Mouse (Mus musculus): ENCODE results near the gene Tmem88b. TPM values are rescaled to one million over a fixed set of nuclear protein-coding genes. Genes with fewer than 3 reads are reported as not detected.
"Not testable (repeated sequence)": the region's sequence is repeated elsewhere in the genome, so short reads cannot be mapped to it uniquely, and the experiment has no call there.

Gene Tmem88b
- total RNA-seq, 1 experiment from 2014 or later: 0.82 TPM

GRCm38 (mm10) chr4:155760613-155761355 lies 24.9 kb downstream of the Tmem88b start, which contains the start of gene Atad3a:
Gene Atad3a (minus strand): TSS chr4:155761093.
- DNase-seq: peak; percentile 98

GRCm38 (mm10) chr4:155759862-155760612 lies 25.6 kb downstream of the Tmem88b start:
- peak; percentile 65 for DNase-seq

GRCm38 (mm10) chr4:155757011-155757410 lies 28.7 kb downstream of the Tmem88b start:
- no peak for DNase-seq

GRCm38 (mm10) chr4:155746575-155747490 lies 38.8 kb downstream of the Tmem88b start:
- DNase-seq: no peak

GRCm38 (mm10) chr4:155746036-155746548 lies 39.6 kb downstream of the Tmem88b start:
- no peak for DNase-seq

GRCm38 (mm10) chr4:155745136-155745535 lies 40.5 kb downstream of the Tmem88b start:
- DNase-seq: no peak

- no peak for DNase-seq
Measured at GRCm38 (mm10) chr4:155744474-155744873, 41.2 kb downstream of the Tmem88b start.

GRCm38 (mm10) chr4:155742684-155743083 lies 43.0 kb downstream of the Tmem88b start:
- DNase-seq: no peak

GRCm38 (mm10) chr4:155740681-155741080 lies 45.0 kb downstream of the Tmem88b start:
- DNase-seq: not testable (repeated sequence)

- peak; percentile 35 for DNase-seq
Measured at GRCm38 (mm10) chr4:155739741-155740636, 45.7 kb downstream of the Tmem88b start.

- no peak for DNase-seq
Measured at GRCm38 (mm10) chr4:155739152-155739551, 46.5 kb downstream of the Tmem88b start.

- DNase-seq: no peak
Measured at GRCm38 (mm10) chr4:155738262-155738661, 47.4 kb downstream of the Tmem88b start.

- DNase-seq: no peak
Measured at GRCm38 (mm10) chr4:155736421-155736820, 49.3 kb downstream of the Tmem88b start.

- DNase-seq: no peak
Measured at GRCm38 (mm10) chr4:155735788-155736187, 49.9 kb downstream of the Tmem88b start.

GRCm38 (mm10) chr4:155734951-155735702 lies 50.5 kb downstream of the Tmem88b start:
- DNase-seq: peak; percentile 71

GRCm38 (mm10) chr4:155734350-155734941 lies 51.2 kb downstream of the Tmem88b start, which contains the start of gene Tmem240:
Gene Tmem240 (plus strand): TSS chr4:155734800.
- DNase-seq: peak; percentile 94

- peak; percentile 41 for DNase-seq
Measured at GRCm38 (mm10) chr4:155733267-155733666, 52.4 kb downstream of the Tmem88b start.

Data from adrenal gland, postnatal 14 days (tissue).